Mouse (Mus musculus): ENCODE data around the gene Gm44503.

The Gm44503 gene

DNA sequence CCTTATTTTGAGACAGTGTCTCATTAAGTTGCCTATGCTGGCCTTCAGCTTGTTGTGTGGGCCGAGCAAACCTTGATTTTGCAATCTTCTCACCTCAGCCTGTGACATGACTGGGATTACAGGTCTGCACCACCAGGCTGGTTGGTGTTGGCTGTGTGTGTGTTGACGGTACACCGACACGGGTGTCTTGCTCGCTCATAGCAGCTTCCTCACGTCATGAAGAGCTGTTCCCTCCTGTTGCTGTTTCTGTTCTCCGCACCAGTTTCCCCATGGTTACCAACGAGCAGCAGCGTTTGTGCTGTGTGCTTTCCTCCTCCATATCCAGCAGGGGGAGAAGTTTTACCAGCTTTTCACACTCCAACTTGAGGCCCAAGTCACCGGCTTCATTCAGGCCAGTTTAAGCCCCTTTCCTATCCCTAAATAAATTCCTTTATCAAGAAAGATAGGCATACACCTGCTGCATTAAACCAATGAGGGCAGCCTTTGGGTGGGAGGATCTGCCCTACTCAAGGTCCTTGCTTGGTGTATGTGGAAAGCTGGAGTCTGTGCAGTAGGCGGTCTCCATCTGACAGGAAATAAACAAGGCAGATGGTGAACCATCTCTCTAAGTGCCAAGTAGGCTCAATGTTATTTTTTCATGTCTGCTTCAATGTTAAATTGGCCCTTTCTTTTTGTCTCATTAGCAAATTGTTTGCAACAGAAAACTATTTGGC lies 9.9 kb downstream of the Gm44503 start:
- in situ Hi-C loops (cut with MboI; ENCODE audit: low pct_unique_long_range_greater_than_20kb in 1 of 2, low sequenced_read_pairs in 2 of 2, unreplicated experiment in 1 of 2), result no loop called here

DNA sequence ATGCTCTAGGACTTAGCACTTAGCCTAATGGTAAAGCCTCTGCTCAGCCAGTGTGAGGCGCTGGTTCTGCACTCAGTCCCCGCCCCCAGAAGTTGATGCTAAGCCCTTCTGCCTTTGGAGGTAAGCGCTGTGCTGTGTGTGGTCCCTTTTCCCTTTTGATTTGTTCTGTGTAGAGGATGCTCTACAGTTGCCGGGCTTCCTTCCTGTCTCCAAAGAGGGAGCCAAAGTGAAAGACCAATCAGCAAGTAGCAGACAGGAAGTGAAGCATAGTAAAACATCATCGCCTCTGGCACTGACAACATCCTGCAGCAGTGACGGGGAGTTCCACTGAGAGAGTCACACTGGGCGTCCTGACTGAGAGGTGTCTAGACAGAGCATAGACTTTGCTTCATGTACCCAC lies 11.2 kb downstream of the Gm44503 start:
- in situ Hi-C loops (cut with MboI; ENCODE audit: low pct_unique_long_range_greater_than_20kb in 1 of 2, low sequenced_read_pairs in 2 of 2, unreplicated experiment in 1 of 2), result loop anchor here in 1 of 2 experiments (5.0 kb wide), 1 partner anchor 122 kb away; no protein-coding TSS in a partner anchor

DNA sequence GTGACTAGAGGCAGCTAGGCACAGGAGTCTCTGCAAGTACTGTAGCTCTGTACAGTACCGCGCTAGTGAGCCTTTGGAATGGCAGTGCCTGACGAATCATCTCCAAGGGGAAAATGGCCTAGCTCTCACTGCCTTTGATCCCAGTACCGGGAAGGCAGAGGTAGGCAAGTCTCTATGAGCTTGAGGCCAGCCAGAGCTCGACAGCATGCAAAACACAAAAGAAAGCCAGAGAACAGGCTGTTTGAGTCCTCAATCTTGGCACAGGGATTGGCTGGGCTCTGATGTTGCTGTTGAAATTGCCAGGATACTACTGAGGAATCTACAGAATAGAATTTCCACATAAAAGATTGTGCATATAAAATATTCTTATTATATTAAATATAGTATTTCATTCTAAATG lies 13.8 kb downstream of the Gm44503 start:
- in situ Hi-C loops (cut with MboI; ENCODE audit: low pct_unique_long_range_greater_than_20kb in 1 of 2, low sequenced_read_pairs in 2 of 2, unreplicated experiment in 1 of 2), result loop anchor here in 1 of 2 experiments (5.0 kb wide), 1 partner anchor 120 kb away; no protein-coding TSS in a partner anchor

DNA sequence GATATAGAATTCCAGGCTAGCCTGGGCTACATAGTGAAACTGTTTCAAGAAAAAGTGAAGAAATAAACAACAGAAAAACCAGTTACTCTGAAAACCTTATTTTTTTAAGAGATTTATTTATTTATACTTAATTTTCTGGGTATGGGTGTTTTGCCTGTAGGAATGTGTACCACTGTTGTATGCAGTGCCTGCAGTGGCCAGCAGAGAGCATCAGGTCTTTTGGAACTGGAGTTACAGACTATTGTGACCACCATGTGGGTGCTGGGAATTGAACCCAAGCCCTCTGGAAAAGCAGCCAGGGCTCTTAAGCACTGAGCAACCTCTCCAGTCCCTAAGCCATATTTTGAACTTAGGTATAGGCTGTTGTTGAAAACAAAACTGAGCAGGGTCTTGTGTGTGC lies 14.3 kb downstream of the Gm44503 start:
- in situ Hi-C loops (cut with MboI; ENCODE audit: low pct_unique_long_range_greater_than_20kb in 1 of 2, low sequenced_read_pairs in 2 of 2, unreplicated experiment in 1 of 2), result loop anchor here in 1 of 2 experiments (5.0 kb wide), 1 partner anchor 119 kb away; no protein-coding TSS in a partner anchor

DNA sequence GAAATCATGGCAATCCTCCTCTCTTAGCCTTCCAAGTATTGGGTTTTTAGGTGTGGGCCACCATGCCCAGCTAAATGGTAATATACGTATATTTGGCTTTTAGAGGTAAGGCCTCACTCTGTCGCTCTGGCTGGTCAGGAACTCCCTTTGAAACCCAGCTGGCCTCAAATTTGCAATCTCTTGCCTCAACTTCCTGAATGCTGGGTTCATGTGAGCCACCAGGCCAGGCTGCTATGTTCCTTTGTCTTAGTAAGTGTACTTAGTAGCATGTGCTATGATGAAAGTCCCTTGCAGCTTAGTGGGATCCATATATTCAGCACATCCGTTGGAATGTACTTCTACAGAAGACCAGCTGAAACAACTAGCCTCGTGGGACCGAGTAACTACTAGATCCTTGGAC lies 16.1 kb downstream of the Gm44503 start:
- in situ Hi-C loops (cut with MboI; ENCODE audit: low pct_unique_long_range_greater_than_20kb in 1 of 2, low sequenced_read_pairs in 2 of 2, unreplicated experiment in 1 of 2), result loop anchor here in 1 of 2 experiments (5.0 kb wide), 1 partner anchor 118 kb away; no protein-coding TSS in a partner anchor

DNA sequence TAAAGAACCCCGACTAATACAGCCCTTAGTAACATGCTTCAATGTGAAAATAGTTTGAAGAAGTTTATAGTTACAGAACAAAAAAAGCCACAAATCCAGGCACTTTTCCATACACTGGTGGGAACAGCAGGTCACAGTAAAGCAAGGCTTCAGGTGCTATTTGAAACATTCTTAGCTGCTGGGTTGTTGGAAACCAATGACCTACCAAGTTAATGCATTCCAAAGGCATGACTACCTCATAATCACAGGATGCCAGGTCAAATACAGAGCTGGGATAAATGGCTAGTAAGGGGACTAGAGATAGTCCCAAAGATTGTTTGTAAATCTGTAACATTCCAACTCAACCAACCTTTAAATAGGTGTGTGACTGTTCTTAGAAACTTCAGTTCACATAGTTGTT lies 16.6 kb downstream of the Gm44503 start:
- in situ Hi-C loops (cut with MboI; ENCODE audit: low pct_unique_long_range_greater_than_20kb in 1 of 2, low sequenced_read_pairs in 2 of 2, unreplicated experiment in 1 of 2), result no loop called here

DNA sequence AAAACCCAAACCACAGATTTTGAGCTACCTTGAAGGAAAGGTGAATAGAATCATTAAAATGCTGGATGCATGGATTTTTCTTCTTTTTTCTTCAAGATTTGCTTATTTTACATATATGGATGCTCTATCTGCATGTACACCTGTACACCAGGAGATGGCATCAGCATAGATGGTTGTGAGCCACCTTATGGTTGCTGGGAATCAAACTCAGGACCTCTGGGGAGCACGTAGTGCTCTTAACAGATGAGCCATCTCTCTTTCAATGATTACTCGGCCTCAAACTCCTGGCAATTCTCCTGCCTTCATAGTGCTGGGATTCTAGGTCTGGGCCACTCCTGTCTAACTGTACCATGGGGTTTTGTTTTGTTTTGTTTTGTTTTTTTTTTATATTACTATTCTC lies 24.4 kb downstream of the Gm44503 start:
- in situ Hi-C loops (cut with MboI; ENCODE audit: low pct_unique_long_range_greater_than_20kb in 1 of 2, low sequenced_read_pairs in 2 of 2, unreplicated experiment in 1 of 2), result no loop called here

DNA sequence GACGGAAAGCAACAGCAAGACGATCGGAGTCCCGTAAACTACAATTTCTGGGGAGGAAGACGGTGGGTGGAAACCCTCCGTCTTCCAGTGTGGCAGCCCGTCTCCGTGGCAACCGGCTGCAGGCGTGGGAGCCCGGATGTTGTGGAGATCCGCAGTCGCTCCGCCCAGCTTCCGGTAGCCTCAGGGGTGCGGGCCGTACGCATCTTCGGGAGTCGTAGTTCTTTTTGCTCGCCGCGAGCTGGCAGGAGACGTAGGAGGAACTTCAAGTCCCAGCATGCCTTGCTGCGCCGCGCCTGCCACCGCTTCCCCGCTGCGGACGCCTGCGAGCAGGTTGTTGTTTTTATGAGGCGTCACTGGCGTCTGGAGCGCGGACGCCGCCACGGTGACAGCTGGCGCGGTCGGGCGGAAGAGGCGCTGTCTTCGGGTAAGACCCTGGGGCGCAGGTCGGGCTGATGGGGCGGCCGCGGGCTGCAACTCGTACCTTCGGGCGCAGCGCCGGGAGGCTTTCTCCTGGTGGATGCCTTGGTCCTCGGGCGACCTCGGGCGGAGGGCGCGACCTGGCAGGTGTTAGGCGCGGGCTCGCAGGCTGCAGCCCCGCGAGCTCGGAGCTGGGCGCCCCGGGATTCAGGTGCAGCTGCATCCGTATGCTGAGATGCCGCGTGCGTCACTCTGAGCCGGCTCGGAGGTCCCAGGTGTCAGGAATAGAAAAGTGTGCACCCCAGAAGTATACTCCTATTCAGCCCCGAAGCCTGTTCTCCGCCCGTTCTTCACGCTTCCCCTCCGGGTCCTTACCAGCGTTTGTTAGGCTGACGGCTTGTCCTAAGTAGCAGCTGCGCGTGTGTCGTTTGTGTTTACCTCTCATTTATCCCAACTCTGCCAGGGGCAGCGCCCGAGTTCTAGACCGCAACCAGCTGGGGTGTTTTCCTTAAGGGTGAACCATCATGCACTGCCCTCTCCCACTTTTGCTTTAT lies 26.9 kb downstream of the Gm44503 start, which contains the start of the genes Ccpg1os and Ccpg1:
Gene Ccpg1os (minus strand): TSS at position 133 of the 971 bp plus-strand sequence.
Gene Ccpg1 (plus strand): TSS at position 180 of the 971 bp plus-strand sequence.
- in situ Hi-C loops (cut with MboI; ENCODE audit: low pct_unique_long_range_greater_than_20kb in 1 of 2, low sequenced_read_pairs in 2 of 2, unreplicated experiment in 1 of 2), result no loop called here

DNA sequence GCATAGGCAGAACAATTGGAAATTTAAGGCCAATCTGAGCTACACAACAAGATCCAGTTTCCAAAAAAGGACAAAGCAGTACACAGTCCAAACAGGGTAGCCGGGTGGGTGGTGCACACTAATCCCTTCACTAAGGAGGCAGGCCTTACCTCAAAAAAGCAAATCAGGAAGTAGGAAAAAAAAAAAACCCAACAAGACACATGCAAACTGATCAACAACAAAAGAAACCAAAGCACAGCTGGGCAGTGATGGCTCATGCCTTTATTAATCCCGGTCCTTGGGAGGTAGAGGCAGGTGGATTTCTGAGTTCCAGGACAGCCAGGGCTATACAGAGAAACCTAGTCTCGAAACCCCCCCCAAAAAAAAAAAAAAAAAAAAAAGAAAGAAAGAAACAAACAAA lies 29.1 kb downstream of the Gm44503 start:
- in situ Hi-C loops (cut with MboI; ENCODE audit: low pct_unique_long_range_greater_than_20kb in 1 of 2, low sequenced_read_pairs in 2 of 2, unreplicated experiment in 1 of 2), result no loop called here

DNA sequence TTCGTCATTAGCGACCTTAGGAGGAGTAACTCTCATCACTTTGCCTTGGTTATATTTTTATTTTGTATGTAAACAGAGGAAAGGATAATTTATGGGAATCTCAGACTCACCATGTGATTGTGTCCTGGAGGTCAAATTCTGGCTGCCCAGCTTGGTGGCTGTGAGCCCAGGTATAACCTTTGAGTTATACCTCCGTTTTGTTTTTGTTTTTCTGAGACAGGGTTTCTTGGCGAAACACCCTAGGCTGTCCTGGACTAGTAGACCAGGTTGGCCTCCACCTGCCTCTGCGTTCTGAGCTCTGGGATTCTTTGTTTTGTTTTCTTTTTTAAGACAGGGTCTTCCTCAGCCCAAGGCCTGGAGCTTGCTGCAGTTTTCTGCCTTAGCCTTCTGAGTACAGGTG lies 30.1 kb downstream of the Gm44503 start:
- in situ Hi-C loops (cut with MboI; ENCODE audit: low pct_unique_long_range_greater_than_20kb in 1 of 2, low sequenced_read_pairs in 2 of 2, unreplicated experiment in 1 of 2), result no loop called here

DNA sequence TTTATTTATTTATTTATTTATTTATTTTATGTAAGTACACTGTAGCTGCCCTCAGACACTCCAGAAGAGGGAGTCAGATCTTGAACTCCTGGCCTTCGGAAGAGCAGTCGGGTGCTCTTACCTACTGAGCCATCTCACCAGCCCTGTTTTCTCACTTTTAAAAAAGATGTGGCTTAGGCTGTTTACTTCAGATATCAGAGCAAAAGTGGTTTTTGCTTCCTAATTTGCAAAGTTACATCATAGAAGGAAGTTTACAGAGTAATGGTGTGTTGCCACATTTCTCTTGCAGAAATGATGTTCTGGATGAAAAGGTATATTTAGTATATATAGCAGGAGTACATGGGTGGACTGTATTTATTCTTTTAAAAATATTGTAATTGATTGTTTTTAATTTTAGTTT lies 32.8 kb downstream of the Gm44503 start:
- in situ Hi-C loops (cut with MboI; ENCODE audit: low pct_unique_long_range_greater_than_20kb in 1 of 2, low sequenced_read_pairs in 2 of 2, unreplicated experiment in 1 of 2), result no loop called here

DNA sequence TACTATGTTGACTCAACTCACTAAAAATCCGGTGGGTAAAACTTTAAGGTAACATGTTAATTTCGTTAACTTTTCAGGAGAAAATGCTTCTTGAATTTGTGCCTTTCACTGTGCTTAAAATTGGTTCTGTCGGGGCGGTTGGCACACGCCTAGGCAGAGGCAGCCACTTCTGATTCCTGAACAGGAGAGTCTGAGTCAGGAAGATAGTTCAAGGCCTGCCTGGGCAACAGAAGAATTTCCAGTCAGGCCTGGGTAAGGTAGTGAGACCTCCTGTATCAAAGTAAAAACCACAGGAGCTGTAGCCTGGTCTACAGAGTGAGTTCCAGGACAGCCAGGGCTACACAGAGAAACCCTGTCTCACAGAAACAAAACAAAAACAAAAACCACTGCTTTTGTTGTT lies 33.9 kb downstream of the Gm44503 start:
- in situ Hi-C loops (cut with MboI; ENCODE audit: low pct_unique_long_range_greater_than_20kb in 1 of 2, low sequenced_read_pairs in 2 of 2, unreplicated experiment in 1 of 2), result no loop called here

DNA sequence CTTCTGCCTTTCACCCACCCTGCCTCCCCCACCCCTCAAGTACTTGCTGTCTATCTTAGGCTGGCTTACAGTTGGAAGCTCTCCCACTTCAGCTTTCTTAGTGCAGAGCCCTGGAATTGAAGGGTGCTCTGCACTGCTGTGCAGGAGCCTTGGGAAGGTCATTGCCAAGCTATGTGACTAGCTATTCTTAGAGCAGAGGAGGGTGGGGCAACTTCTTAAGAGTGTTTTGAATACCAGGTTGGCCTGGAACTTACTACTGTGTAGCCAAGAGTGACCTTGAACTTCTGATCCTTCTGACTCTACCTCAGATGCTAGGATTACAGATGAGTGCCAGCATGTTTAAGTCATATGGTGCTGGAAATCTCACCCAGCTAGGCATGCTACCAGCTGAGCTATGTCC lies 37.5 kb downstream of the Gm44503 start:
- in situ Hi-C loops (cut with MboI; ENCODE audit: low pct_unique_long_range_greater_than_20kb in 1 of 2, low sequenced_read_pairs in 2 of 2, unreplicated experiment in 1 of 2), result no loop called here

DNA sequence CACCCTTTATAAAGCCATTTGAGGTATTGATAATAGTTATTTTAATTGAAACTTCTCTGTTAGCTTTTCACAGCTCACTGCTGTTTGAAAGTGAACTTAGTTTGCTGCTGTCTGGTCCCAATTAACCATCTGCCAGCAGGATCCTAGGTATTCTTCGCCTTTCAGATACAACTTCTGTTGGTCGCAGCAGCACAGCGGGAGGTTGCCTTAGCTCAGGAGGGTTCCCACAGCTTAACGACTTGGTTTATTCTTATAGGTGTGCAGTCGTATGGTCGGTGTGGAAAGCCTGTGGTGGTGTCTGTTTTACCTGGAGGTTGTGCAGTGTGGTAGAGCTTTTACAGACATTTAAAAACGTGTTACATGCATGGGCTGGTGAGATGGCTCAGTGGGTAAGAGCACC lies 38.2 kb downstream of the Gm44503 start:
- in situ Hi-C loops (cut with MboI; ENCODE audit: low pct_unique_long_range_greater_than_20kb in 1 of 2, low sequenced_read_pairs in 2 of 2, unreplicated experiment in 1 of 2), result no loop called here

DNA sequence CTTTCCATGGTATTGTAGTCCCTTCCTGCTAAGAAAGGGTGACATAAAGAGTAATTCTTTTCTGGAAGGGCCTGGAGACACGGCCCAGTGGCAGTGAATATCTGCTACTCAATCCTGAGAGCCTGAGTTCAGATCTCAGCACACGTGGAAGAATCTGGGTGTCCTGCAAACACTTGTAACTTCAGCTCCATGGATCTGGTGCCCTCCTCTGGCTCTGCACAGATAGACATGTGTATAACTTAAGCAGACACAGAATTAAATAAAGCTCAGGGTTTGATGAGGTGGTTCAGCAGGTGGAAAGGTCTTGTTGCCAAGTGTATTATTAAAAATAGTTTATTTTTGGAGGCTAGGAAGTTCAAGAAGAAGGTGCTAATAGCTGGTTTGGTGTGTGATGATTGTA lies 41.8 kb downstream of the Gm44503 start:
- in situ Hi-C loops (cut with MboI; ENCODE audit: low pct_unique_long_range_greater_than_20kb in 1 of 2, low sequenced_read_pairs in 2 of 2, unreplicated experiment in 1 of 2), result no loop called here

DNA sequence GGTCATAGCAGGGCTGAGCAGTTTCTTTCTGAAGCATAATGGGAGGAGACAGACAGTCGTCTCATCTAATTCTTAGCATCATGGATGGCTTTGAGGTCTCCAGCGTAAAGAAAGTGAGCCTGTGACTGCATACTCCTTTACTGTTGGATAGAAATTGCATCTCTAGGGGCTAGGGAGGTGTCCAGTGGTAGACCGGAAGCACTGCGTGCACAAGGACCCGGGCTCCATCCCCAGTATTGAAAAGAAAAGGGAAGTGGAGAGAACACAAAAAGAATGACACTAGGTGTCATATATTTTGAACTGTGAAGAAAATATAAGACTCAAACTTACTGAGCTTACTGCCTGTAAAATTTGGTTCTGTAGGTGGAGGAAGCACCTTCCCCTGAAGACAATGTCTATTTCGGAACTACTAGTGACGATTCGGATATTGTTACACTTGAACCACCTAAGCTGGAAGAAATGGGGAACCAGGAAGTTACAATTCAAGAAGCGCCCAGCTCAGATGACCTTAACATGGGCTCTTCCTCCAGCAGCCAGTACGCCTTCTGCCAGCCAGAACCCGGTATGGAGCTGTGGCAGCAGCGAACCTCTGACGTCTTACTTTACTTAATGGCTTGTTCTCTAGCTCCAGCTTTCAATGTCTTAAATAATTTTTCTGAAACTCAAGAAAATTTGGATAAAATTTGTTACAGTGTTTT lies 42.8 kb downstream of the Gm44503 start:
- in situ Hi-C loops (cut with MboI; ENCODE audit: low pct_unique_long_range_greater_than_20kb in 1 of 2, low sequenced_read_pairs in 2 of 2, unreplicated experiment in 1 of 2), result no loop called here

DNA sequence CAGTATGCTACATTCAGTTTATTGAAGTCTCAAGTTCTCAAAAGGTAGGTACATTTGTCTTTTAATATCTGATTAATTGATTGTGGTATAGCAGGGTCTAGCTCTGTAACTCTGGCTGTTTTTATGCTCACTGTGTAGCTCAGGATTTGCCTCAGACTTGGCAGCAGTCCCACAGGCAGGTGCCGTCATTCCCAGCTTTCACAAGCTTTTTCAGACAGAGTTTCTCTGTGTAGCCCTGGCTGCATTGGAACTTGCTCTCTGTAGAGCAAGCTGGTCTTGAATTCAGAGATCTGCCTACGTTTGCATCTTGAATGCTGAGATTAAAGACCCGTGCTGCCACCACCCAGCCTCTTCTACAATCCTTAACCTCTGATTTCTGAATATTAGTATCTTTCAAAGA lies 43.5 kb downstream of the Gm44503 start:
- in situ Hi-C loops (cut with MboI; ENCODE audit: low pct_unique_long_range_greater_than_20kb in 1 of 2, low sequenced_read_pairs in 2 of 2, unreplicated experiment in 1 of 2), result no loop called here

DNA sequence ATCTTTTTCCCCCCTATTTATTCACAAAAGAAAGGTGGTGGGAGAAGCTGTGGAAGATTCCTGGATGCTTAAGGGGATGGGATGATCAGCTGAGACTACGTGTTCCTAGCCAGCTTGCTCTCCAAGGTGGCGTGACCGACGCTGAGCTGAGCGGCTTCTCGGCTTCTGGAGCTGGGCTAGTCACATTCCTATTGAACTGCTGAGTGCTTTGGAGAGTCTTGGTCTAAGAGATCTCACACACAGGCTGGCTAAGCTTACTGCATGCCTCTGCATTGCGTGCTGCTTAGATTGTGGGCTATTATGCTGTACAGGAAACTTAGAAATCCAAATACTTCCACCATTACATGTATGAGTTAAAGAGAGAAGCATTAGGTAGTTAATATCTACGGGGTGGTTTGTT lies 45.4 kb downstream of the Gm44503 start:
- in situ Hi-C loops (cut with MboI; ENCODE audit: low pct_unique_long_range_greater_than_20kb in 1 of 2, low sequenced_read_pairs in 2 of 2, unreplicated experiment in 1 of 2), result no loop called here

DNA sequence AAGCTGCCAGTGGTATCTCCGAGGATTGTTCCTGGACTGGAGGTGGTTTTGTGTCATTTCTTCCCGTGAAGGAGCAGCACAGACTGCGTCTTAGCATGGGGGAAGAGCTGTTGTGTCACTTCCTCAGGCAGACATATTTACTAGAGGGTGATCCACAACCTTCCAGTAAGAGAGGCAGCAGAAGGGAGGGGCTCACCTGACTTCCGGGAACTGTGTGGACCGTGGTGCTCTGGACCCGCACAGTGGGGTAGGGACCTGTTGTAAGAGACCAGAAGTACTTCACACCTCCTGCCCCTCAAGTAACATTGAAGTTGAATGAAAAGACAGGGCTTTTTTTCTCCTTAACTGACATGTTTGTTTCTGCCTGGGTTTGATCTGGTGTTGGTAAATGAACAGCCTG lies 46.5 kb downstream of the Gm44503 start:
- in situ Hi-C loops (cut with MboI; ENCODE audit: low pct_unique_long_range_greater_than_20kb in 1 of 2, low sequenced_read_pairs in 2 of 2, unreplicated experiment in 1 of 2), result no loop called here

Data from mouse embryonic stem cell (cell line).